In genomic region chr1:182523692-182524091, GRCm38 (mm10) we compare ENCODE assay signal across 41 mouse cellular contexts. TPM values are rescaled to one million over a fixed set of nuclear protein-coding genes. Genes with fewer than 3 reads are reported as not detected.
"Had no signal": no experiment of that assay in that cellular context is flagged by ENCODE, and none has a peak within 500 bp of the region (broad histone marks: within the 10 kb centered on the region; RNA-seq: fewer than 3 reads in every experiment).

No protein-coding gene starts in this region.

- H3K27me3 ChIP-seq: megakaryocyte, embryonic 14.5 days had no signal

- H3K4me2 ChIP-seq: limb, embryonic 12.5 days; limb, embryonic 13.5 days; limb, embryonic 15.5 days; liver, embryonic 11.5 days; liver, embryonic 13.5 days; liver, embryonic 15.5 days; lung, embryonic 14.5 days; lung, embryonic 15.5 days; midbrain, embryonic 11.5 days; midbrain, embryonic 12.5 days; midbrain, embryonic 13.5 days; midbrain, embryonic 15.5 days; neural tube, embryonic 12.5 days had no signal

- H3K4me3 ChIP-seq: limb, embryonic 10.5 days; limb, embryonic 12.5 days; limb, embryonic 13.5 days; limb, embryonic 15.5 days; liver, embryonic 13.5 days; liver, embryonic 15.5 days; lung, embryonic 15.5 days; midbrain, embryonic 10.5 days; midbrain, embryonic 12.5 days; midbrain, embryonic 13.5 days; midbrain, embryonic 15.5 days; myocyte; neural tube, embryonic 12.5 days had no signal

- H3K9me3 ChIP-seq: limb, embryonic 10.5 days; limb, embryonic 12.5 days; limb, embryonic 13.5 days; limb, embryonic 15.5 days; liver, embryonic 13.5 days; liver, embryonic 15.5 days; lung, embryonic 15.5 days; megakaryocyte, embryonic 14.5 days; midbrain, embryonic 10.5 days; midbrain, embryonic 12.5 days; midbrain, embryonic 13.5 days; midbrain, embryonic 15.5 days; neural tube, embryonic 12.5 days had no signal

- H3K36me3 ChIP-seq: limb, embryonic 10.5 days; limb, embryonic 12.5 days; limb, embryonic 13.5 days; limb, embryonic 15.5 days; liver, embryonic 13.5 days; liver, embryonic 15.5 days; lung, embryonic 15.5 days; midbrain, embryonic 10.5 days; midbrain, embryonic 12.5 days; midbrain, embryonic 13.5 days; midbrain, embryonic 15.5 days; neural tube, embryonic 12.5 days had no signal

- H3K27ac ChIP-seq: limb, embryonic 10.5 days; limb, embryonic 12.5 days; limb, embryonic 13.5 days; limb, embryonic 15.5 days; liver, embryonic 13.5 days; liver, embryonic 14.5 days; liver, embryonic 15.5 days; lung, embryonic 15.5 days; macrophage; midbrain, embryonic 10.5 days; midbrain, embryonic 12.5 days; midbrain, embryonic 13.5 days; midbrain, embryonic 15.5 days; neural tube, embryonic 12.5 days had no signal

- ATAC-seq: liver, postnatal 0 days; lung, postnatal 0 days; midbrain, embryonic 13.5 days; midbrain, embryonic 15.5 days; midbrain, embryonic 16.5 days had no signal

- DNase-seq: left cerebral cortex, postnatal 4 days; liver; liver, embryonic 13.5 days; liver, postnatal 0 days; lung, adult 18-20 months; lung, adult 2 months; lung, embryonic 14.5 days; lung, postnatal 10 days; lung, postnatal 14 days; lung, postnatal 36 days; lung, postnatal 4 days; midbrain, embryonic 14.5 days had no signal

- H3K9ac ChIP-seq: limb, embryonic 12.5 days; limb, embryonic 13.5 days; limb, embryonic 15.5 days; liver, embryonic 13.5 days; liver, embryonic 14.5 days; liver, embryonic 15.5 days; liver, postnatal 0 days; lung, embryonic 14.5 days; lung, embryonic 15.5 days; midbrain, embryonic 12.5 days; midbrain, embryonic 13.5 days; midbrain, embryonic 15.5 days; neural tube, embryonic 12.5 days had no signal

RNA-seq across cellular contexts. Expression of gene Capn8, which starts 41.1 kb away (rescaled TPM):
- total RNA-seq: left cerebral cortex, postnatal 10 days; left cerebral cortex, postnatal 25 days; left cerebral cortex, postnatal 36 days; left cerebral cortex, postnatal 4 days; megakaryocyte progenitor cell, adult 5-6 weeks; megakaryocyte, adult 5-6 weeks; megakaryocyte-erythroid progenitor cell, adult 5-6 weeks; midbrain, postnatal 0 days; monocyte, adult 5-6 weeks had no signal
- polyA plus RNA-seq: limb, embryonic 10.5 days; limb, embryonic 11.5 days; limb, embryonic 12.5 days; limb, embryonic 13.5 days; limb, embryonic 15.5 days; liver, embryonic 11.5 days; liver, embryonic 13.5 days; liver, embryonic 15.5 days; liver, postnatal 0 days; lung, embryonic 14.5 days; lung, embryonic 15.5 days; macrophage; midbrain, embryonic 11.5 days; midbrain, embryonic 13.5 days; midbrain, embryonic 14.5 days; myocyte; neural tube, embryonic 11.5 days had no signal
